Mouse (Mus musculus) adrenal gland (tissue): ENCODE data around the gene Ccdc50.

Experiments used
- intact Hi-C: fragments of 180-260 bp; cut with DNase I; formaldehyde crosslinking; loops from one replicate; pipeline ENCODE4 v1.15.1; 2025
- long read RNA-seq, 2 experiments: library from polyadenylated mRNA; unstranded; transcript quantifications; one replicate each; pipeline ENCODE4 v2.0.0; 2020; ENCODE audit warnings: borderline replicate concordance in 1 of 2; ENCODE audit not compliant: insufficient replicate concordance in 1 of 2

Ccdc50 gene
- long read RNA-seq, experiment 1, full-length matches to known transcripts, result 14 of 25 reads
- long read RNA-seq, experiment 1, partial matches to known transcripts, result 4 of 25 reads
- long read RNA-seq, experiment 1, other reads (novel, unspliced or antisense), result 7 of 25 reads
- long read RNA-seq, experiment 2, full-length matches to known transcripts, result 24 of 38 reads
- long read RNA-seq, experiment 2, partial matches to known transcripts, result 3 of 38 reads
- long read RNA-seq, experiment 2, other reads (novel, unspliced or antisense), result 11 of 38 reads

DNA sequence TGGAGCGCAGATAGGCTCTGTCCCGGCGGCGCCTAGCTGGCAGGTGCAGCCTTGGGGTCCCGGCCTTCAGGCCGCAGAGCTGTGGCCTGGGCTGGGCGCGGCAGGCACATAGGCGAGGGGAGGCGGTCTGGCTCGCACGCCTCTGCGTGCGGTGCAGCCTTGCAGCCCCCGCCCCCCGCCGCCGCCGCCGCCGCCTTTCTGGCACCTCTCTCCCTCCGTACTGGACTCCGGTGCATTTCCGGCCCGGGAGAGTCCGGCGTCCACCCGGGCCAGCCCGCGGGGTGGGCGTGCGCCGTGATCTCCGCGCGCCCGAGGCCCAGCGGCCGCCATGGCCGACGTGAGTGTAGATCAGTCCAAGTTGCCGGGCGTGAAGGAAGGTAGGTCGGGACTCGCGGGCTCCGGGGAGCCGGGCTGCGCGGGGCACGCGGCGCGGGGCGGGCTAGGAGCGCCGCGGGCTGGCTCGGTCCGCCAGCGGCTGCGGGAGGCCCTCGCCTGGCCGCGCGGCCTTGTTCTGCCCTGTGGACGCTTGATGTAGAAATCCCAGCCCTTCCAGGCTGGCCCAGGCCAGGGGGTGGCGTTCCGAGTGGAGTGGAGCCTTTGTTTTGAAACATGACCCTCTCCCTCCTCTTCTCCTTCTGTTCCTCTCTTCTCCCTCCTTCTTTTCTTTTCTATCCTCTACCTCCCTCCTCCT, at the start of gene Ccdc50:
TSS of gene Ccdc50 (plus strand) at position 109 of the 691 bp plus-strand sequence.
- intact Hi-C loops, result no loop called here

- intact Hi-C loops, result no loop called here
These were observed 41.1 kb upstream of the Ccdc50 start for GRCm38 (mm10) chr16:27347521-27347920.

- intact Hi-C loops, result no loop called here
These were observed 40.3 kb upstream of the Ccdc50 start for GRCm38 (mm10) chr16:27348359-27348758.

- intact Hi-C loops, result no loop called here
These were observed 39.4 kb upstream of the Ccdc50 start for GRCm38 (mm10) chr16:27349235-27349634.

DNA sequence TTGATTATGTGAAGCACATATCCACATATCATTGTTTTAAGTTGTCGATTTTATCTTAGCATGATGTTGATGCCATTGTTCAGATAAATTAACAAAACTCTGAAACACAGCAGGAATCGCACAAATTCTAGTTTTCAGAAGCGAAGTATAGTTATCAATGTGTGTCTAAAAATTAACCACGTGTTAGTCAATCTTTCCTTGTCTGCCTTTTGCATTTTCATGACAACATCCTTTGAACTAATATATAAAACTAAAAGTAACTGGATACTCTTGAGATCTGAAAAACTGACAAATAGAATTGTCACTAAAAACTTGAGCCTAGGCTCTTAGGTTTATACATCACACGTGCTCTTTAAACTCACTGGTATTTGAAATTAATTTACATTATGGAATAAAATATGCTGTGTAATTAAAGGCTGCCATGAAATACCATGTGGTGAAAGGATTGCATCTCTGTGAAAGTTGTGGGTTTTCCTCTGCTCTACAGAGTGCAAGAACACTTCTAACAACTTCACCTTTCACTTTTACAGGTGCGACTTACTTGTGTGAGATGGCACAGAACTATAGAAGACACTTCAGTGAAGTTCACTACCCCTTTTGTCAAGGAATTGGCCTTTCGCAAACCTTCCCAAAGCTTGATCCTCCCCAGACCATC, 38.7 kb upstream of the Ccdc50 start:
- intact Hi-C loops, result no loop called here

GRCm38 (mm10) chr16:27354464-27354863, 34.2 kb upstream of the Ccdc50 start:
- intact Hi-C loops, result no loop called here

DNA sequence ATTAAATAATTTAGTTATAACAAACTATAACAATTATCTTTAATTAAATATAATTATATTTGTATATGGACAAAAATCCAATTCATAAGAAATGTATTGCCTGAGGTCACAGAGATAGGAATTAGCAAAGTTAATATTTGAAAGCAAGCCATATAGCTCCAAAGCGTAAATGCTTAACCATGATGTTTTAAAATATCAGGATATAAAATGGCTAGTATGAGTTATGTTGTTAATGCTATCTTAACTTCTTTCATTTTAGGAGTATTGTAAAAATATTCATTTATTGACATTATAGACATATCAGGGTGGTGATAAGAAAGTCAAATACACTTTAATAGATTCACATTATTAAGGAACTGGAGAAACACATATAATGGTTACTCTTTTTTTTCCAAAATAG, 28.6 kb upstream of the Ccdc50 start:
- intact Hi-C loops, result no loop called here

GRCm38 (mm10) chr16:27370191-27370590, 18.5 kb upstream of the Ccdc50 start, which contains the start of gene Uts2b:
Gene Uts2b (minus strand): TSS chr16:27370239.
- intact Hi-C loops, result no loop called here

DNA sequence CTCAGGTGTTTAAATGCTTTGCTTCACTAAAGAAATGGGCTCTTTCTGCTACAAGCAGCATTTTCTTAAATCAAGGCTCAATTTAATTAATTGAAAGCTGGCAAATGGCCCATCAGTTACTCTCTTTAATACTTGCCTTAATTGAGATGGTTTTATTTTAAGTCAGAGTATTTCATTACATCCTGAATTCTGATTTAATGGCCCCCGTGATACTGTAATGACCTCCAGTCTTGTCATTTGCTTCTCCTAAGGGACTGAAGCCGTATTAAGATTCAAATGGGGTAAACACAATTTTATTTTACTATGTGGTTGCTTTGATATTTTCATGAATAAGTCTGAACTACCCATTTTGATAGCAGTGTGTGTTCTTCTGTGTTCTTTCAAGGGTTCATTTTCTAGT, 18.0 kb upstream of the Ccdc50 start:
- intact Hi-C loops, result no loop called here

DNA sequence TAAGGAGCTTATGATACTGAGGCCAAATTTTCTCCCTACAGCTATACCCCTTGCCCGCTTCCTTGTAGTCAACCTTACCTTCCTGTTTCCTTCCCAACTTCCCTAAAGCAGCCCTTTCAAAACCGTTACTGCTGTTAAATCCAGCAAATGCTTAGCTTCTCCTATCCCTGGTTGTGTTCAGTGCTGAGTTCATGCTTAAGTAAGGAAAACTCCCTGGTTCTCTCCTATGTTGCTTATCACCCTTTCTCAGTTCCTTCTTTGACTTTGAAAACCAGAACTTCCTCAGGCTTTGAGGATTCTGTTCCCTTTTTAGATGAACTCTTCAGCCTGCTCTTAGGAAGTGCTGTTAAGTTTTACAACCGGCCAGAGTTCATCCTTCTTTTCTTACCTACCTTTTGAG, 14.5 kb upstream of the Ccdc50 start:
- intact Hi-C loops, result no loop called here

DNA sequence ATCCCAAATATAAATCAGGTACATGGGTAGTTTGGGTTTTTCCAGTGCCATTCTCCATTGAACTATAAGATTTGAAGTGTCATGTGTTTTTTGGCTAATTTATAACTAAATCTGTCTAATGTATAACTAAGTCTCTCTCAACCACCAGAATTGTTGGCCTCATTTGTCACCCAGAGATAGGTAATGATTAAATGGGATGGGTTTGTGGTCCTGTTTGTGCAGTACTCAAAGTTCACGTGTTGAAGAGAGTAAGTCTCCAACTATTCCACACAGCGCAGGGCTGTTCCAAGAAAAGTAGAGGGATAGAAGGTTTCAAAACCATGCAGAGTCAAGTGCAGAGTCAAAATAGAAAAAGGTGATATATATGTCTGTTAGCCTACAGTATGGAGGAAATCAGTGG, 13.4 kb upstream of the Ccdc50 start:
- intact Hi-C loops, result no loop called here

- intact Hi-C loops, result no loop called here
These were observed 12.1 kb upstream of the Ccdc50 start for GRCm38 (mm10) chr16:27376556-27376955.

- intact Hi-C loops, result no loop called here
These were observed 6.5 kb upstream of the Ccdc50 start for GRCm38 (mm10) chr16:27382217-27382616.

DNA sequence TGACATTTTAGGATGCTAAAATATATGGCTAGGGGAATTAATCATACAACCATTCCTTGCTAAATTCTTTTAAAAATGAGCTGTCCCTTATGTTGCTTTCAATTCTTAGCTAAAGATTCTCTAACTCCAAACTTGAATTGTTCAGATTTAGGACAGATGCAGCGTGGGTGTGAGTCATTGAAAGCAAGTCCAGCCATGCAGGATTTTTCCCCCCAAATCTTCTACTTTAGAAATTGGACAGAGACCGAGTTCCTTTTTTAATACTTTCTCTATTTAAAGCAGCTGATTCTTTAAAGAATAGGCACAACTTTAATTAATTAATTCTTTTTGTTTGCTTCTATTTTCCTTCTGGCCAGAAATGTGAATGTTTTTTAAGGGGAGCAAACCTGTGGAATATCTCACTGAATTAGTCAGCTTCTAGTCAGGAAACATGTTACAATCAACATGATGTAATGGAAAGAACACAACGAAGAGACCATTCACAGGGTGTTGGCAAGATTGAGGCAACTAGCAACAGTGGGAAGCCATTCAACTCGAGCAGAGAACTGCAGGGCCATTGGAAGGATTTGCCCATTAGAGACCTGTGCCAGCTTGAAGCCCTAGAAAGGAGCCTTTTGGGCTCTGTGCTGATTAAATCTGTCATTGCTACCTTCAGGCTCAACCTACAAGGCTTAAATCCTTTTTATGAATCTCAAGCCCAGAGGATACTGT, 3.6 kb upstream of the Ccdc50 start:
- intact Hi-C loops, result no loop called here

DNA sequence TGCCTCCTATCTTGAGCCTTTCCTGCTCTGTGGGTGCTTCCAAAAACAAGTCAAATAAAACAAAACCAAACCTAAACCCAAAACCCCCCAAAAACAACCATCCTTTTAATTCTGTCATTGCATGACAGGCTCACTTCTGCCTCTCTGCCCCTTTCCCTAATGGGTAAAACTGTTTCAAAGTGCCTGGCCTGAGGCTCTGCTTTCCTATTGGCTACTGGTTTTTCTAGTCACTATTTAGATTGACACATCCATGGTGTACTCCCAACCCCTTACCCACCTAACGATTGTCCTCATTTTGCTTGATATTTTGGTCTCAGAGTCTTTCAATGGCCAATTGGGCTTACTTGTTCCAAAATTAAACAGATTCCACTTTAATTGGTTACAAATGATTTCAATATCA, 3.0 kb upstream of the Ccdc50 start:
- intact Hi-C loops, result no loop called here

DNA sequence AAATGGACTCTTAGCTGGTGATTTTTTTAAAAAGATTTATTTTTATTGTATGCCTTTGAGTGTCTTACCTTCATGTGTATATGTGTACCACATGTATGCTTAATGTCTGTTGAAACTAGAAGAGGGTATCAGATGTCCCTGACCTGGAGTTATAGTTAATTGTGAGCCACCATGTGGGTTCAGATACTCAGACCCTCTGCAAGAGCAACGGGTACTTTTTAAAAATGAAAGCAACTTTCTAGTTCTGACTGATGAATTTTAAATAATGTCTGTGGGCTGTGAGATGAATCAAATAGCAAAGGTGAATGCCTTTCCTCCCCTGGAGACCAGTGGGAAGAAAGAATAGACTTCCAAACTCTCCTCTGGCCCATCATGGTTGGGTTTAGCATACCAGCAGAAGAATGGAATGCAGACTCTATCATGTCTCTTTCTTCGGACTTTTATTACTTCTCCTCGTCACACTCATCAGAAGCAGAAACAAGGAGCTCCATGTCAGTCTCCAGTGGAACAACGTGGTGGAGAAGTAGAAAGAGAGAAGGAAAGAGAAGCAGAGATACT, 1.7 kb upstream of the Ccdc50 start:
- intact Hi-C loops, result no loop called here

DNA sequence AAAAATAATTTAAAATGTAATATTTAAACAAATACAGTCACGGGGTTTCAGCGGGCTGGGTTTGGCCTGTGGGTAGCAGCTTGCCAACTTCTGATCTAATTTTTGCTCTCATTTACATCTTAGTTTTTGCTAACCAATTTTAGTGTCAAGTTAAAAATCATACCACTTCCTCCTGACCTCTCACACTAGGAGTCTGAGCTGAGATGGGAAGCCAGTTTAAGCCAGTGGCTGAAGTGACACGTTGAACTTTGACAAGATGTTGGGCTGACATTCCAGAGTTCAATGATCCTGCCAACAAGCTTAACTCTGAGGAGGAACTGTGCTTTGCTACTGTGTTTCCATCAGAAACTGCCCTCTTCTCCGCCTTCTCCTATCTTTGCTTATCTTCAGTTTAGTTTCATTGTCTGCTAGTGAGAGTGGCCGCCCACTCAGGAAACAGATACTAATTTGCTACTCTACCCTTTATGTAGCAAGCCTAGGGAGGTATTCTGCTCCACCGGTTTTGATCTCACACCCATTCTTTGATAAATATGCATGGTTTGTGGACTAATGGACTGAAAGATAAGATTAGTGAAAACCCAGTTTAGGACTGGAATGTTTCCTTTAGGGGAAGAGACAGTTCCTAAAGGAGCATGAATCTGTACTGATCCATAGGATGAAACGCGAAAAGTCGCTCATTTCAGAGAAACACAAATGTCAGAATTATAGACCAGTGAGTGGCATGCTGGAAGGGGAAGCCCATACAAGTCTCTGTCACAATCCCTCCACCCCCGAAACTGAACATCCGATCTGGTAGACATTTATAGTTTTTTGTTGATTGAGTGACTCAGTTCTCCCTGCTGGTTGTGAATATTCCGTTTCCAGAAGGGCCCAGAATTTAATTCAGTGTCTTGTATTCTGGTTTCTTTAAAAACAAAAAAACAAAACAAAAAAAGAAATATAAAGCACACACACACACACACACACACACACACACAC, 746 bp upstream of the Ccdc50 start:
- intact Hi-C loops, result no loop called here

DNA sequence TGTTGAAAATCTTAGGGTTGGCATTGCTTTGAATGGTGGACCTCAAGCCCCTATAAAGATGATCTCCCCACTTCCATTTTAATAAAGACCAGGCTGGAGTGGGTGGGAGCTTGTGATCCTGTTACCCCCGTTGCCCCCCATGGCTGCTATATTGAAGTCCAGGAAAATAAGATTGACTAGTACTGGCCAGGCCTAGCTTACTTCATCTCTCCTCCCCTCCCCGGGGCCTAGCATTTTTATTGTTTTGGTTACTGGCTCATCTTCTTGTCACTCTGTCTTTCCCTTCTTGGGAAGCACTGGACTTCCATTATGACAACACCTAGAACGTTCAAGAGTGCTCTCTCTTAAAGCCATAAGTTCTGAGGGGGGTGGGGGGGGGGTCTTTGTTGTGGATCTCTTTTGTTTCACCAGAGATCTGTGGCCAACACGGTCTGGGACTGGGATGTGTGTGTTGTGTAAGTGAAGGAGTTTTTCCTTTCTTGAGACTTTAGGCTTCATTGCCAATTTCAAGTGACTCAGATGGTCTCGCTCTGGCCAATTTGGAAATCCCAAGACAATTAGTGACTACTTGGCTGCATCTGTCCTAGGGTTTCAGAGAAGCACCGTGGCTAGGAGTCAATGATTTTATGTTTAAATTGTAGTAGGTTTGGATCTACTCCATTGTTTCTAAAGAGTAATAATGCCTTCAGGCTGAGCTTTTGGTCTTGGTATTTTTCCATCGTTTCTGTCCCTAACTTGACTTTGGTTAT, 1.0 kb downstream of the Ccdc50 start:
- intact Hi-C loops, result no loop called here

GRCm38 (mm10) chr16:27390306-27390705, 1.6 kb downstream of the Ccdc50 start:
- intact Hi-C loops, result no loop called here

- intact Hi-C loops, result no loop called here
These were observed 3.2 kb downstream of the Ccdc50 start for GRCm38 (mm10) chr16:27391845-27392244.
